Mouse (Mus musculus) kidney, adult 18-20 months (tissue): ENCODE data around the gene Rab36.

Source experiments
- DNase-seq: peaks from one replicate; pipeline ENCODE4 v3.0.0; 2021

The Rab36 gene

GRCm38 (mm10) chr10:75048711-75049110 lies 11.9 kb downstream of the Rab36 start:
- no peak for DNase-seq

GRCm38 (mm10) chr10:75051364-75052074 lies 14.7 kb downstream of the Rab36 start:
- no peak for DNase-seq

- peak; percentile 56 for DNase-seq
These were observed 16.0 kb downstream of the Rab36 start for GRCm38 (mm10) chr10:75052902-75053301.

- DNase-seq: peak; percentile 23
These were observed 16.8 kb downstream of the Rab36 start for GRCm38 (mm10) chr10:75053655-75054054.

GRCm38 (mm10) chr10:75054125-75054524 lies 17.3 kb downstream of the Rab36 start:
- no peak for DNase-seq

- no peak for DNase-seq
These were observed 18.8 kb downstream of the Rab36 start for GRCm38 (mm10) chr10:75055672-75056071.

GRCm38 (mm10) chr10:75056255-75056654 lies 19.4 kb downstream of the Rab36 start:
- DNase-seq: peak; percentile 47

GRCm38 (mm10) chr10:75058336-75058735 lies 21.5 kb downstream of the Rab36 start:
- no peak for DNase-seq

- peak; percentile 20 for DNase-seq
These were observed 22.0 kb downstream of the Rab36 start for GRCm38 (mm10) chr10:75058761-75059395.

- DNase-seq: peak; percentile 85
These were observed 22.5 kb downstream of the Rab36 start for GRCm38 (mm10) chr10:75059396-75059795.

- peak; percentile 84 for DNase-seq
These were observed 23.5 kb downstream of the Rab36 start, which contains the start of gene Bcr for GRCm38 (mm10) chr10:75060217-75060842. Gene Bcr (plus strand): TSS chr10:75060592.

- peak; percentile 50 for DNase-seq
These were observed 24.0 kb downstream of the Rab36 start for GRCm38 (mm10) chr10:75060843-75061235.

GRCm38 (mm10) chr10:75061341-75062188 lies 24.7 kb downstream of the Rab36 start:
- peak; percentile 54 for DNase-seq

GRCm38 (mm10) chr10:75062189-75062561 lies 25.3 kb downstream of the Rab36 start:
- peak; percentile 44 for DNase-seq

GRCm38 (mm10) chr10:75062621-75063020 lies 25.8 kb downstream of the Rab36 start:
- DNase-seq: no peak

GRCm38 (mm10) chr10:75063301-75063965 lies 26.6 kb downstream of the Rab36 start:
- DNase-seq: peak; percentile 19

GRCm38 (mm10) chr10:75065691-75066090 lies 28.8 kb downstream of the Rab36 start:
- no peak for DNase-seq

- DNase-seq: peak; percentile 10
These were observed 30.6 kb downstream of the Rab36 start for GRCm38 (mm10) chr10:75067446-75067845.

GRCm38 (mm10) chr10:75068086-75068485 lies 31.2 kb downstream of the Rab36 start:
- no peak for DNase-seq

- peak; percentile 33 for DNase-seq
These were observed 31.9 kb downstream of the Rab36 start for GRCm38 (mm10) chr10:75068624-75069328.

GRCm38 (mm10) chr10:75070281-75070976 lies 33.6 kb downstream of the Rab36 start:
- no peak for DNase-seq
